Mouse (Mus musculus): ENCODE measurements at regions not wholly inside any gene's neighbourhood (a gene's known extent, or its start where the extent isn't known, plus 50 kb on each side); places are given as distances from the start of the nearest gene placed in this dataset.

- no peak for DNase-seq
These were observed 71.2 kb downstream of the Rbm11 start for GRCm38 (mm10) chr16:75663871-75664270.

DNA sequence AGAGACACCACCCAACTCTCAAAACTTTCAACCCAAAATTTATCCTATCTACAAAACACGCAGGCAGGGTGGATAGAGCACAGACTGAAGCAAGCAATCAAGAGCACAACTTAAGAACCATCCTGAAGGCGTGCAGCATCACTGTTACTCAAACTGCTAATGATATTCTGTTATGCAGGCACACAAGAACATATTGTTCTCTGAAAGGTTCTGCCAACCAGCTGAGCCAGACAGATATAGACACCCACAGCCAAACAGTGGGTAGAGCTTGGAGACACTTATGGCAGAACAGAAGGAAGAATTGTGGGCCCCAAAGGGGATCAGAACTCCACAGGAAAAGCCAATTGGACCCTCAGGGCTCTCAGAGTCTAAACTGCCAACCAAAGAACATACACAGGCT, 74.9 kb downstream of the Rbm11 start:
- no peak for DNase-seq

- DNase-seq = peak; percentile 4
These were observed 79.5 kb downstream of the Rbm11 start for GRCm38 (mm10) chr16:75672112-75672511.

GRCm38 (mm10) chr16:75675871-75676270, 83.2 kb downstream of the Rbm11 start:
- peak; percentile 4 for DNase-seq

- no peak for DNase-seq
These were observed 84.5 kb downstream of the Rbm11 start for GRCm38 (mm10) chr16:75677180-75677579.
